Mouse (Mus musculus) liver (tissue): ENCODE measurements at regions not wholly inside any gene's neighbourhood (a gene's known extent, or its start where the extent isn't known, plus 50 kb on each side); places are given as distances from the start of the nearest gene placed in this dataset.

Experiments
- DNase-seq: peaks from one replicate; pipeline ENCODE4 v3.0.0-alpha.2; 2020; ENCODE audit warnings: mixed read lengths

GRCm38 (mm10) chr8:41483297-41483696, 66.4 kb upstream of the Frg1 start:
- no peak for DNase-seq

GRCm38 (mm10) chr8:41472992-41473699, 56.3 kb upstream of the Frg1 start:
- no peak for DNase-seq

GRCm38 (mm10) chr8:41472233-41472632, 55.4 kb upstream of the Frg1 start:
- no peak for DNase-seq
